Mouse (Mus musculus): ENCODE measurements around the gene Prss22.

The Prss22 gene

GRCm38 (mm10) chr17:23998383-23998782 is 483 bp upstream of the Prss22 start:
- in situ Hi-C loops (cut with MboI; ENCODE audit: unreplicated experiment in 2 of 2): no loop called here

DNA sequence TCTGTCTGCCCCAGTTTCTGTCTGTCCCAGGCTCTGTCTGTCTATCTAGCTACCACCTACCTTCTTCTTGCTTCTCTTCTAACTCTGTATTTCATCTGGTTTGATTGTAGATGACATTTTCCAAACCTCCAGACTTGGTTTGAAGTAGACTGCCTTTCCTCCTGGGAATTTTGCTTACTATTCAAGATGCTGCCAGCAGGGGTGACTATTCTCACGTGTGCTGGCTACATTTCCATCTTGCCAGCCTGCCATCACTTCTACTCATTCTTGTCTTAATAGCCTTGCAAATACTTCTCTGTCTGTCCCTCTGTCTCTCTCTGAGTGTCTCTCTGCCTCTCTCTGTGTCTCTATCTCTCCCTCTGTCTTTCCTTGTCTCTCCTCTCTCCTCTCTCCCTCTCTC is 2.5 kb downstream of the Prss22 start:
- in situ Hi-C loops (cut with MboI; ENCODE audit: unreplicated experiment in 2 of 2): no loop called here

GRCm38 (mm10) chr17:23994667-23995066 is 3.2 kb downstream of the Prss22 start:
- in situ Hi-C loops (cut with MboI; ENCODE audit: unreplicated experiment in 2 of 2): no loop called here

DNA sequence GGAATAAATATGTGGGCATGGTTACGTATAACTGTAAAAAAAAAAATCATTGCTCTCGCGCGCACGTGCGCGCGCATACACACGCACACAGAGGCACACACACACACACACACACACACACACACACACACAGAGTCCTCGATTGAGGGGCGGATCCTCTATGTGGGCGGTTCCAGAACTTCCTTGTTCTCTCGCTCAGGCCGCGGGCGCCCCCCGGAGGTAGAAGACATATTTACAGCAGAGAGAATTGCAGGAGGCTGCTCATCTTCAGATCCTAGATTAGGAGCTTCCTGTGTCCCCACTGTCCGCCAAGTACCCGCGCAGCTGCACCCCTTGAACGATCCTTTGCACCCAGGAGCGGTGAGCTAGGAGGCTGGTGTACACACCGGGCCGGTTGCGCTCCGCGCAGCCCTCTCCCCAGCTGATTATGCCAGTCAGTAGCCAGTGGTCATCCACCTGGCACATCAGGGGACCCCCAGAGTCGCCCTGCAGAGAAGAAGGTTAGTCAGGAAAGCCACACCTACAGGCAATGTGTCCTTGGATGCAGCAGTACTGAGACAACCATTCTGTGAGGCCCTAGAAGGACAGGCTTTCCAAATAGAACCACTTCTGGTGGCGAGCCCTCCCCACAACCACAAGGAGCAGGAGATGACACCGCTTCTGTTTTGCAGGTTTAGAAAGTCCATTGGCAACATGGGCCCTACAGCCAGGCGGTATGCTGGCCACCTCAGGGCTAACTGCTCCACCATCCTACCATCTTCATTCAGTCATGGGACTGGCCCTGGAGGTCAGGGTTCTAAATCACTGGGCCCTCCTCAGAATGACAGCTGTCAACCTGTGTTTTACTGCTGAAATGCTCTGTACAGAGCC is 4.1 kb downstream of the Prss22 start:
- in situ Hi-C loops (cut with MboI; ENCODE audit: unreplicated experiment in 2 of 2): no loop called here

DNA sequence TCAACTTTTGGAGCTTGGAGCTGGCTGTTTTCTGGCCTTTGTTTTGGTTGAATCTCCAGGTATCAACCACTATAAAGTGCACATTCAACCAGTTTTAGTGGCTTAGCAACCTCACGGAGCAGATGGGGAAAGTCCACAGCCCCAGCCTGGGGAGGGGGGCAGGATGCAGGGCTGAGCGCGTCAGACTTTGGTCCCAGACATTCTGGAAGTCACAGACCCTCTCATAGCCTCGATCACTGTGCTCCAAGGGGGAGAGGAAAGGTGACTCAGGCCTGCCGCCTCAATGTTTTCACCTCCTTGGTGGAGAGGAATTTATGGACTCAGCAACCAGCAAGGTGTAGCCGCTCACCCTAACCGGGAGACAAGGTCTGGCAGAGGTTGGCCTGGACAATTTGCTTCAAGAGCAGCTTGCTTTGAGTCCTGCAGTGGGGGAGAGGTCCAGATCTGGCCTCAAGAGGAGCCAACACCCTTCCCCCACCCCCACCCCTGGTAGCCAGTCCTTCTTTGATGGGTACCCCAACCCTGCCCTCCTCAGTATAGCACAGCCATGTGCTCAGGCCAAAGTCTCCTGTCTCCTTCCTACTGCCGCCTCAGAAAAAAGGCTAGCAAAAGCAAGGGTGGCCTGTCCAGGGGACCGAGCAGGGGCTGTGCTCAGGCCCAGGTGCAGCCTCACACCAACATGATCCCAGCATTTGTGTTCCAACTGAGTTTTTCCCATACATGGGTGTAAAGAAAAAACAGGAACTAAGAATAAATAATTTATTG is 4.9 kb downstream of the Prss22 start:
- in situ Hi-C loops (cut with MboI; ENCODE audit: unreplicated experiment in 2 of 2): no loop called here

DNA sequence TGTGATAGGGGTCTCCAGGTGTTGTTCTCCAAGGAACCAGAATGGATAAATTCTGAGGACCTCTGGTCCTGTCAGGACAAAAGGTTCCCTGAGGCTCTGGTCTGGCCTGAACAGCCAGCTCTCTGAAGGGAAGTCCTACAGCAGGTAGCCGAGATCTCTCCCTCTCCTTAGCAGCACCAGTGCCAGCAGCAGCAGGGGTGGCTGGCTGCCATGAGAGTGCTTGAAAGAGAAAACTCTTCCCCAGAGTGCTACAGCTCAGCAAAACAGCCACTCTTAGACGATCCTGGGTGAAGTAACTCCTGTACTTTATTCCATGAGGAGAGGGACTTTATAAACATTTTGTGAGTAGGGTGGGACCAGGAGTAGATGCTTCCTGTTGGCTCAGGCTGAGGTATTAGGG is 8.1 kb downstream of the Prss22 start:
- in situ Hi-C loops (cut with MboI; ENCODE audit: unreplicated experiment in 2 of 2): no loop called here

DNA sequence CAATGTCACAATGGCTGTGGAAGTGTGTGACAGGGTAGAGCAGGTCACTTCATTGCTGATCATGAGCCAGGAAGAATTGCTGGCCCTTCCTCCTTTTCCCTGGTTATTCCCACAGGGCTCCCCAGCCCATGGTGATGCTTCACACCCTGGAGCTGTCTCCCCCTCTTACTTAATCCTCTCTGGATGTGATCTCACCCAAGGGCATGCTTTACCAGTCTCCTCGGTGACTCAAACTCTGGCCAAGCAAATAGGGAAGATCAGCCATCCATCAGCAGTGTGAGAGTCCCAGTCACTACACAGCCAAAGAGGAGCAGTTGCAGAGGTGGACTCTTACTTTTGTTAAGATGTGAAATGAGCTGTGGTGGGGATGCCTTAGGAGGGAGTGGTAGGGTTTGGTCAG is 12.9 kb downstream of the Prss22 start:
- in situ Hi-C loops (cut with MboI; ENCODE audit: unreplicated experiment in 2 of 2): no loop called here

GRCm38 (mm10) chr17:23982912-23983311 is 15.0 kb downstream of the Prss22 start:
- in situ Hi-C loops (cut with MboI; ENCODE audit: unreplicated experiment in 2 of 2): no loop called here

DNA sequence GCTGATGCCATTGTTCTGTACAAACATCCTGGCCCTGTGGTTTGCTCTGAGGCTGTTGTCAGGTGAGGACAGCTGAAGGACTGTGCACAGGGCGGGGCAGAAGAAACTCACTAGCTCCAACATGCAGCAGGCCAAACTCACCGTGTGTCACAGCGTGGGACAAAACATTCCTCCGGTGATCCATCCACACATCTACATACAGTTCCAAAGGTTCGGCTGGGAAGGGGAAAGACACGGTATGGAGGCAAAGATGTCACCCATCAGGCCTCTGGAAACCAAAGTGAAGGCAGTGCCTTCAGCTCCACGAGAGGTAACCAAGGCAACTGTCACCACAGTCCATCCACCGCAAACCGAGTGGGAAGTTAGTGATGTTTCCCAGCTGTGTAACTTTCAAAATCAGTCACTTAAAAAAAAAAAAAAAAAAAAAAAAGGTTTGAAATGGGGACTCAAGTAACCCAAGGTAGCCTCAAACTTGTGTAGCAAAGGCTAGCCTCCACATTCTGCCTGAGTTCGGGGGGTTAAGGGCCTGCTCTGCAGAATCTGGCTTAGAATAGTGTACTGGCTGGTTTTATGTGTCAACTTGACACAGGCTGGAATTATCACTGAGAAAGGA is 17.5 kb downstream of the Prss22 start, which contains the start of gene Prss30:
TSS of gene Prss30 (minus strand) at position 270 of the 613 bp plus-strand sequence.
- in situ Hi-C loops (cut with MboI; ENCODE audit: unreplicated experiment in 2 of 2): no loop called here

DNA sequence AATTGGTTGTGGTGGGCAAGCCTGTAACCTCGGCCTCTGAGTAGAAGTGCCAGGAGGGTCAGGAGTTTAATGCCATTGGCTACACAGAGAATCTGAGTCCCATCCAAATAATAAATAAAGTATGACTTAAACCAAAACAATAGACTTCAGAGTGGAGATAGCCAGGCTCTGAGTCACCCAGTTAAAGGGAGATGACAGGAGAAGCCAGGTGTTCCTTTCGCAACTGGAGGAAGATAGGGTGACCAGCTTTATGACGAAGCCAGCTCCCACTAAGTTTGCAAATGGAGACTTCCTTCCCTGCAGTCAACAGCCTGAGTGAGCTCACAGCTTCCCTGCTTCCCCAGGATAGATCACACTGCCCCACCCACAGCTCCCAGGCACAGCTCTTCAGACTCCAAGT is 18.4 kb downstream of the Prss22 start:
- in situ Hi-C loops (cut with MboI; ENCODE audit: unreplicated experiment in 2 of 2): loop anchor here (10.0 kb wide), 2 partner anchors 315 to 405 kb away; no protein-coding TSS in a partner anchor

DNA sequence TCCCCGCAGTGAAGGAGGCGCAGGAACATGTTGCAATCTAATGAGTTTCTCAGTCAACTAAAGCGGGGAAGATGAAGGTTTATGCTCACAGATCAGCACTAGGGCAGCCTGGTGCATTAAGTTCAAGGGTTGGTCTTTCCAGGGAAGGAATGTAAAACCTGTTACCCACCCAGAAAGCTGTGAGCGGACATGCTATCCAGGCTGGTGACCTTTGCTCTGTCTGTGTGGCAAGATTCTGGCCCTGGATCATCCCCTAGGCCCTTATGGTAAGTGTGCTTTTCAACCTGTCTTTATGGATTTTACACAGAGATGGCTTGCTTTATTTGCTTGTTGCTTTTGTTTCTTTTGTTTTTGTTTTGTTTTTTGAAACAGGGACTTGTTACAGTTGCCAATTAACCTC is 21.2 kb downstream of the Prss22 start:
- in situ Hi-C loops (cut with MboI; ENCODE audit: unreplicated experiment in 2 of 2): loop anchor here (10.0 kb wide), 2 partner anchors 318 to 408 kb away; no protein-coding TSS in a partner anchor

DNA sequence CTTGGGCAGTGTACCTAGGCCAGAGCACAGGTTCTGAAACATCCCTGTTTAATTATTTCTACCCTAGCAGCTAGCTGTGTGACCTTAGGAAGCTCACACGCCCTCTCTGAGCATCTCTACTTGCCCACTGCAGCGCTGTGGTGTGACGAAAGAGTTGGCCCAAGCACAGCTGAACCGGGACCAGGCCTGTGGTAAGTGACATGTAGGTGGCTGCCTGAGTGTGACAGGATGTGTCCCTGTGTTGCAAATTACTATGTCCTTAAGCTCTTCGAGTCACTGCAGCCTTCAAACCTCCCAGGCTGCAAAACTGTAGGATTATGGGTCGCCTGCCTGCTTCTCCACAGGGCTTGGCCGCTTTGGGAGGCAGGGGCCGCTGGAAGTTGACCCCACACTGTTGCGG is 26.6 kb downstream of the Prss22 start:
- in situ Hi-C loops (cut with MboI; ENCODE audit: unreplicated experiment in 2 of 2): loop anchor here (10.0 kb wide), 2 partner anchors 323 to 413 kb away; no protein-coding TSS in a partner anchor

DNA sequence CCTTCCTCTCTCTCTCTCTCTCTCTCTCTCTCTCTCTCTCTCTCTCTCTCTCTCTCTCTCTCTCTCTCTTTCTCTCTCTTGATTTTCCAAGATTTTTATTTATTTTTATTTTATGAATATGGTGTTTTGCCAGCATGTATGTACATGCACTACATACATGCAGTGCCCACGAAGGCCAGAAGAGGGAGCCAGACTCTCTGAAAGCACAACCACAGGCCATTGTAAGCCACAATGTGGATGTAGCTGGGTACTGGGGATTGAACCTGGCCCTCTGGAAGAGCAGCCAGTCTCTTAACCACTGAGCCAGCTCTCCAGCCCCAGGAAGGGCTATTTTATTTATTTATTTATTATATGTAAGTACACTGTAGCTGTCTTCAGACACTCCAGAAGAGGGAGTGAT is 28.7 kb downstream of the Prss22 start:
- in situ Hi-C loops (cut with MboI; ENCODE audit: unreplicated experiment in 2 of 2): loop anchor here (10.0 kb wide), 2 partner anchors 114 to 224 kb away; partner anchors contain the start of genes Kremen2 (in 1 of the 2) and Paqr4 (in 1 of the 2)

DNA sequence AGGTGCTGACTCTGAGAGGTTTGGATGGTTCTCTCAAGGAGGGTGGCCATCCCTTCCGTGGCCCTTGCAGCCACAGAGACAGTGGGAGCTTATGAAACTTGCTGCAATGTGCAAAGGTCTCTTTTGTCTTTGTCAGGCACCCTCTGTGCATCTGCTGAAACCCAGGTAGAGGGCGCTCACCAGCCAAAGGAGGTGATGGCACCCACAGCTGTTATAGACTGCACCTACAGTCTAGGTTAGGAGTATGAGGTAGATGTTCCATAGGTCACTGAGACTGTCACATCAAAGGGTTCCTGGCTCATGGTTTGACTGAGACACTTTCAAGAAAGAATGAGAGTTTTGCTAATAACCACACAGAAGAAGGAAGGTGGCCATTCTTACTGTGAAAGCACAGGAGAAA is 29.1 kb downstream of the Prss22 start:
- in situ Hi-C loops (cut with MboI; ENCODE audit: unreplicated experiment in 2 of 2): loop anchor here (10.0 kb wide), 2 partner anchors 114 to 224 kb away; partner anchors contain the start of genes Kremen2 (in 1 of the 2) and Paqr4 (in 1 of the 2)

GRCm38 (mm10) chr17:23966658-23967401 is 31.1 kb downstream of the Prss22 start:
- in situ Hi-C loops (cut with MboI; ENCODE audit: unreplicated experiment in 2 of 2): loop anchor here (10.0 kb wide), 2 partner anchors 112 to 222 kb away; partner anchors contain the start of genes Kremen2 (in 1 of the 2) and Paqr4 (in 1 of the 2)

DNA sequence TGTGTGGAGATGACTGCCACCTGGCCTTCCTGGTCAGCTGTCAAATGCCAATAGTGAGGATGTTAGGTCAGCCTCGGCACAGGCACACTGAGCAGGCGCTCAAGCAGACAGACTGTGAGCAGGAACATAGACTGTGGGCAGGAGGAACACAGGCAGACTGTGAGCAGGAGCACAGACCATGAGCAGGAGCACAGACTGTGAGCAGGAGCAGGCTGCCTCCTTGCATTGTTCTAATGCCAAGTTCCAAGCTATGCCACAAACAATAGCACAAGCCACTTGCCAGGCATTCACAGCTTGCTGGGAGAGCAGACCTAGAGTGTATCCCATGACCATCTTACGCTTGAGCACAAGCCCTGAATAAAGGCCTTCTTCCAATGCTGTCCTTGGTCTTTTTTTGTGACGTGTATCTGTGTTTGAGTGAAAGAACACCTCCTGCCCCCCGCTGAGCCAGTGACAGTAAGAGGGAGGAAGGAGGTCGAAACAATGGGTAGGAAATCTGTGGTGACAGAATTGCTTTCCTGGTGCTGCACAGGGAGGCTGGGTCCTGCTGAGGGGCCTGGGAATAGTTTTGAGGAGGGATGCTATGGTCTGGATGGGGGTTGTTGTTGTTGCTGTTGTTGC is 32.0 kb downstream of the Prss22 start:
- in situ Hi-C loops (cut with MboI; ENCODE audit: unreplicated experiment in 2 of 2): loop anchor here (10.0 kb wide), 2 partner anchors 111 to 221 kb away; partner anchors contain the start of genes Kremen2 (in 1 of the 2) and Paqr4 (in 1 of the 2)

DNA sequence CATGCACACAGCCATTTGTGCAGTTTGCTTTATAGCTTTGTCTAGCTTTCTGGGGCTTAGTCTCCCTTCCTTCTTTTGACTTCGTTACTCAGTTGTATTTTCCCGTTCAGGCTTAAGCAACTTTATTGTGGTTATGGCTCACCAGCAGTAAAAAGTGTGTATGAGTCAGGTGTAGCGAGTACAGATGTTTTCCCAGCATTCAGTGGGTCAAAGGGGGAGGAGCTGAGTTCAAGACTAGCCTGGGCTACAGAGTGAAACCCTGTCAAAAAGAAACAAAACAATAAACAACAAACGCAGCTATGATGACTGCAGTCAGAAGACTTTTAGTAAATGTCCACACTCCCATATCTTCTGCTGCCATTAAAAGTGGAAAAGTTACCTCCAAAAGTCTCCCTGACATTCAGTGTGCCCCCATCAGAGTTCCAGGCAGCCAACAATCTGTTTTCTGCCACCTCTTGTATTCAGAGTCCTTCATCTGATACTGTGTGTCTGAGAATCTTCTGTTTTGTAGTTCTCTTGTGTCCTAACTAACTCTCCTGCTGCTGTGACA is 36.3 kb downstream of the Prss22 start:
- in situ Hi-C loops (cut with MboI; ENCODE audit: unreplicated experiment in 2 of 2): loop anchor here (5.0 to 10.0 kb wide), 4 partner anchors 89 to 217 kb away; partner anchors contain the start of genes Kremen2 (in 1 of the 2) and Paqr4 (in 1 of the 2)

DNA sequence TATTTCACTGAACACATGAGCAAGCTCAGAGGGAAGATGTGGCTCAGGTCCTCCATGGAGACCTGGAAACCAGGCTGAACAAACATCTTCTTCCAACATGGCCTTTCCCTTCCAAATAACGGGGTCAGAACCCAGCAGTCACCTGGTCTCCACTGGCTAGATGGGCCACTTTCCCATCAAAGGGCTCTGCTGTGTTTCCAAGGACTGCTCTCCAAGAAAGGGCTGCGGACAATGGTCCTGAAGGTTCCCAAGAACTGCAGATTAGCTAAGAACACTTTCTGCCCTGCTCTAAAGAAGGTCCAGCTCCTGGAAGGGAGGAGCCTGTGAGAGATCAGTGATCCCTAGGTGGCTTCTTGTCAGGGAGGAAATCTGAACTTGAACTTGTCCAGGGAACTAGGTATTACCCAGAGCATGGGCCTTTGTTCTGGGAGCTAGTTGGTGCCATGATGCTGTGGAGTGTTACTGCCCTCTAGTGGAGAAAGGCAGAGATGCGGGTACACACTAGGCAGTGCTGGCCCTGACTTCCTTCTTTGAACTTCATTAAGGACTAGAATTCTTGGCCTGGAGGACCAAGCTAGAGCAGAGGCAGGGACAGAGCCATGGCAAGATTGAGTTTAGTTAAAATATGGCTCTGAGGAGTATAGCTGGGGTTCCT is 37.7 kb downstream of the Prss22 start:
- in situ Hi-C loops (cut with MboI; ENCODE audit: unreplicated experiment in 2 of 2): loop anchor here (5.0 to 10.0 kb wide), 4 partner anchors 88 to 215 kb away; partner anchors contain the start of genes Kremen2 (in 1 of the 2) and Paqr4 (in 1 of the 2)

Data from v-Abl transformed pro-B cells (cell line).